In genomic region chr2:154677651-154678139, GRCm38 (mm10) we compare ENCODE assay signal across 8 mouse cellular contexts. TPM values are rescaled to one million over a fixed set of nuclear protein-coding genes. Genes with fewer than 3 reads are reported as not detected.
DNase-seq lines count a peak whose midpoint lies in the region; ATAC-seq and TF ChIP-seq lines count a peak whose summit lies in the region.

No protein-coding gene starts in this region.

- peak overlapping the region; percentile 21 for H3K4me3 ChIP-seq in embryonic facial prominence, embryonic 13.5 days
- H3K4me3 ChIP-seq in heart, embryonic 13.5 days, result peak overlapping the region; percentile 36
- H3K4me3 ChIP-seq in liver, postnatal 0 days (ENCODE audit: low read depth, low read length), result 0 out of 2 replicates have a peak overlapping the region, but pooled peaks have one; percentile 1

- intact Hi-C loops in gastrocnemius, postnatal 36 days (cut with DNase I), result no loop called here

- DNase-seq in gastrocnemius, adult 18-20 months (ENCODE audit: low spot score), result peak; percentile 24
- no peak for DNase-seq in gastrocnemius, postnatal 36 days
- DNase-seq in kidney, postnatal 25 days, result peak; percentile 51 to 65
- DNase-seq in liver, postnatal 0 days, result peak; percentile 37
- DNase-seq in ovary, adult 18-20 months (ENCODE audit: low spot score), result peak; percentile 45
- no peak for DNase-seq in spleen, postnatal 4 days (ENCODE audit: low spot score in 2 of 2)

- H3K27ac ChIP-seq in embryonic facial prominence, embryonic 13.5 days, result peak overlapping the region; percentile 90
- H3K27ac ChIP-seq in heart, embryonic 13.5 days (replicated peaks), result peak overlapping the region; percentile 97
- peak overlapping the region; percentile 59 for H3K27ac ChIP-seq in liver, postnatal 0 days (ENCODE audit: low read depth)

- no peak for TF ChIP-seq EP300 in liver, postnatal 0 days (IDR thresholded peaks at IDR 0.05; ENCODE audit: low read depth)

- 18% methylated on average over 10 of the region's 10 CpGs for WGBS in embryonic facial prominence, embryonic 13.5 days
- 4% methylated on average over 10 of the region's 10 CpGs for WGBS in heart, embryonic 13.5 days
- WGBS in liver, postnatal 0 days (ENCODE audit: insufficient replicate concordance), result 62% methylated on average over 10 of the region's 10 CpGs

- H3K9me3 ChIP-seq in embryonic facial prominence, embryonic 13.5 days, result no peaks in the 10 kb centered on the region
- H3K9me3 ChIP-seq in heart, embryonic 13.5 days, result no peaks in the 10 kb centered on the region
- no peaks in the 10 kb centered on the region for H3K9me3 ChIP-seq in liver, postnatal 0 days (ENCODE audit: low read length)

- no peak for ATAC-seq in embryonic facial prominence, embryonic 13.5 days (ENCODE audit: insufficient number of reproducible peaks, insufficient read depth, low FRiP score, low TSS enrichment, low read depth)
- peak; percentile 40; the same call in 1 of the 2 replicates for ATAC-seq in heart, embryonic 13.5 days (ENCODE audit: extremely low read depth, insufficient number of reproducible peaks, low FRiP score, low TSS enrichment)
- ATAC-seq in liver, postnatal 0 days, result peak; percentile 14

- H3K4me2 ChIP-seq in embryonic facial prominence, embryonic 13.5 days, result peak overlapping the region; percentile 48
- H3K4me2 ChIP-seq in heart, embryonic 13.5 days, result peak overlapping the region; percentile 67
- peak overlapping the region; percentile 44 for H3K4me2 ChIP-seq in liver, postnatal 0 days (ENCODE audit: low read depth, low read length)

- H3K36me3 ChIP-seq in embryonic facial prominence, embryonic 13.5 days, result peaks cover 10% of the 10 kb centered on the region
- peaks cover 7% of the 10 kb centered on the region for H3K36me3 ChIP-seq in heart, embryonic 13.5 days
- H3K36me3 ChIP-seq in liver, postnatal 0 days (replicated peaks; ENCODE audit: insufficient read depth, low read length), result peaks cover 4% of the 10 kb centered on the region; the same call in 1 of the 2 replicates

- peak overlapping the region; percentile 51; the same call in 1 of the 2 replicates for H3K9ac ChIP-seq in embryonic facial prominence, embryonic 13.5 days
- peak overlapping the region; percentile 64 for H3K9ac ChIP-seq in heart, embryonic 13.5 days
- H3K9ac ChIP-seq in liver, postnatal 0 days (replicated peaks), result peak overlapping the region; percentile 3; the same call in 1 of the 2 replicates

- no peaks in the 10 kb centered on the region for H3K27me3 ChIP-seq in embryonic facial prominence, embryonic 13.5 days
- no peaks in the 10 kb centered on the region for H3K27me3 ChIP-seq in heart, embryonic 13.5 days (replicated peaks)
- no peaks in the 10 kb centered on the region for H3K27me3 ChIP-seq in liver, postnatal 0 days (ENCODE audit: insufficient read depth, low read length)

- TF ChIP-seq CTCF in liver, postnatal 0 days (IDR thresholded peaks at IDR 0.05; ENCODE audit: low read depth), result no peak

- H3K4me1 ChIP-seq in embryonic facial prominence, embryonic 13.5 days, result peaks cover 57% of the 10 kb centered on the region
- H3K4me1 ChIP-seq in heart, embryonic 13.5 days, result peaks cover 87% of the 10 kb centered on the region
- peaks cover 14% of the 10 kb centered on the region for H3K4me1 ChIP-seq in liver, postnatal 0 days (ENCODE audit: insufficient read depth)

RNA-seq across cellular contexts. Expression of gene Chmp4b, which starts 26.2 kb away (rescaled TPM):
- total RNA-seq in gastrocnemius, adult 18-20 months (2021), result 100 to 1,000 TPM; 121 to 127 TPM
- total RNA-seq in gastrocnemius, postnatal 36 days (2021), result 100 to 1,000 TPM; 102 to 107 TPM
- polyA plus RNA-seq in embryonic facial prominence, embryonic 13.5 days (2015; fragmentation: Nextera tagmentation; extraction: Ambion mirVana), result 32.8 and 34.7 TPM in 2 replicates
- polyA plus RNA-seq in heart, embryonic 13.5 days (2015; fragmentation: Nextera tagmentation; extraction: Ambion mirVana), result 22.3 and 22.8 TPM in 2 replicates
- polyA plus RNA-seq in liver, postnatal 0 days (2015; fragmentation: Nextera tagmentation; extraction: Ambion mirVana), result 11.9 and 13.1 TPM in 2 replicates

Comparison
In these comparisons a context has a peak if more than half of its experiments do, and no peak if none do; other contexts are left out.
1. DNase-seq: peak in gastrocnemius, adult 18-20 months (single experiment), kidney, postnatal 25 days (2 of 2), liver, postnatal 0 days (single experiment) and ovary, adult 18-20 months (single experiment); none in gastrocnemius, postnatal 36 days (0 of 2) and spleen, postnatal 4 days (0 of 2).
2. H3K9ac ChIP-seq: peak in every context shown above with its lines; median percentile 64 in heart, embryonic 13.5 days; 51 in embryonic facial prominence, embryonic 13.5 days; 3 in liver, postnatal 0 days.
3. Peak in every context shown above with its lines, with median percentiles within 50 percentile points of each other: H3K27ac ChIP-seq, H3K4me2 ChIP-seq and H3K4me3 ChIP-seq.